Mouse (Mus musculus): ENCODE measurements around the gene Dnajb5.

Gene Dnajb5

DNA sequence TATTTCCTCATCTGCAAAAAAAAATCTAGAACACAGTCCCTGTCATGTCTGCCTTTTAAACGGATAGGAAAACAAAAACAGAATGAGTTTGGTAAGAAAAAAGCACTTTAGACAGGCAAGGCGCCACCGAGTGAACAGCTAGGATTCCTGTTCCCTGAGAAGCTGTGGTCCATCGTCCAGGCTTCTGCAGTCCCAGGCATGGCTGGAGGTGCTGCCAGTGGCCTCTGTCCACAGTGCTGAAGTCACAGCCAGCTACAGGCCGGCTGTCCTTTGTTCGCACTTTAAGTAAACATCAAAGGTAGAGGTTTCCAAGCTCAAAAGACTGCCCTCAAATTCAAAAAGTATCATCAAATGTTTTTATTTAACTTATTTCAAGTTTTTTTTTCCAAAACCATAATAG lies 4.6 kb upstream of the Dnajb5 start:
- DNase-seq: no peak

DNA sequence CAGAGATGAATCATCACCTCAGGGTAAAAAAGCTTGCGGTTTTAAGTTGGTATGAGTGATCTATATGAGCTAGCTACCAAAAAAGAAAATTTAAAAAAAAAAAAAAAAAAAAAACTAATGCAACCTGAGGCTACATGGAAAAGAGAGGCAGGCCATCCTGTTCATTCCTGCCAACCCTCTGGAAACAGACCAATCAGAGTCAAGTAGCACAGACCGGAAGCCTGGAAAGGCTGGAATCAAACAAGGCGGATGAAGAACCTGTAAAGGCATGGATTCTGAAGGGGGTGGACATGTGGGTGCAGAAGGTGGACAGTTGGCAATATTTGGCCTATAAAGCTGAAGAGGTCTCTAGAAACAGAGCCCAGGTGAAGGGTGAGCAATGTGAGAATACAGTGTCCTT lies 4.2 kb upstream of the Dnajb5 start:
- DNase-seq: no peak

DNA sequence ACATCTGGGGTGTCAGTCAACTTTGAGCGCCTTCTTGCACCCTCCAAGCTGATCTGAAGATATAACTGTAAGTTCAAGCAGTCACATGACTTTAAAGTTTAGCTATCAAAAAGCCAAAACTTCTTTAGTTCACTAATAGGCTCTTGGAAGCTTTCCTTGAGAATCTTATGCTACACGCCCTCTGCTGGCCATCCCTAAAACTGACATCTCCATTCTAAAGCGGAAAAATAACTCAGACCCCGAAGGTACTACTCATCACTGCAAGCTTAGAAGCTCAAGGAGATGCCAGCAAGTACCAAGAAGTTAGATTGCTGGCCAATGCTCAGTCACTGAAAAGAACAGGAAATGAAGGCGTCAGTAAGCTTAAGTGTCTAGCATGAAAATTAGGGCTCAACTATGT lies 3.7 kb upstream of the Dnajb5 start:
- DNase-seq: peak; percentile 84 to 85

DNA sequence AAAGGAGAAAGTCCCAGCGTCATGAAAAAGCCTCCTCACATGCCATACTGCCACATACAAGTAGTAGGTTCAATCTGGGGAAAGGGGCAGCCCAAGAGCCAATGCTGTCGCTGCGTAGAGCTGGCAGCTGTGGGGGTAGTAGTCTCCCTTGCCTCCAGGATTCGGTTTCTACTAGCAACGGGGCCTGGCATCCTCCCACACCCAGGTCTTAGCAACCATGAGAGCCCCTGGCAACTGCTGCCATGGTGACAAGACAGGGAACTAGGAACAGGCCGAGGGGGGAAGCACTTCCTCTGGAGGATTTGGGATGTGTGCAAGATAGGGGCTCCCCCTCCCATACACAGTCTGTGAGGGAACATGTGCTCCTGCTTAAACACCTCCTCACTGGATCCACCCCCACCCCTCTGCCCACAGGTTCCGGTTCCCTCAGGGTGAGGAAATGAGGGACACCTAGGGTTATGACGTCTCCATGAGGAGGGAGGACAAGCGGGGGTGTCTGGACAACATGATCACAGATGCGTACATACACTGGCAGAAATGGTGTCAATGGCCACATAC lies 2.8 kb upstream of the Dnajb5 start:
- DNase-seq: peak; percentile 85 to 91

DNA sequence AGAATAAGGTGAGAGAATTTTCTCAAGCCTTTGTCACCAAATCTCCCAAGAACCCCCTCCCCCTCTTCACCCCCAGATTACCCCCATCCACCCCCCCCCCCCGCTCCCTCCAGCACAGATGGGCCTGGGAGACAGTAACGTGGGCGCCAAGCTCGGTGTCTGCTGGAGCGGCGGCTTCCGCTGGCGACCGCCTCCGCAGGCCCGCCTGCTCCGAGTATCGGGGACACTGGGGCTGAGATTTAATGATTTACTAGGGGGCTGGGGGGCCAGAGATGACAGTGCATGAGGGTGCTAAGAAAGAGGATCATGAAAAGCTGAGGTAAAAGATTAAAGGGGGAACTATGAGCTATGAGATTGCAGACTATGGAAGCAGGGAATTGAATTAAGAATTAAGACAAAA lies 1.1 kb upstream of the Dnajb5 start:
- peak; percentile 38 to 39 for DNase-seq

- no peak for DNase-seq
Observed at GRCm38 (mm10) chr4:42949051-42949675, 451 bp upstream of the Dnajb5 start.

- peak; percentile 84 to 92 for DNase-seq
Observed at GRCm38 (mm10) chr4:42950065-42950558, 498 bp downstream of the Dnajb5 start.

- DNase-seq: peak in 1 of 2 experiments; percentile 34
Observed at GRCm38 (mm10) chr4:42951206-42952195, 1.9 kb downstream of the Dnajb5 start.

- peak; percentile 39 to 42 for DNase-seq
Observed at GRCm38 (mm10) chr4:42952563-42952962, 2.9 kb downstream of the Dnajb5 start.

DNA sequence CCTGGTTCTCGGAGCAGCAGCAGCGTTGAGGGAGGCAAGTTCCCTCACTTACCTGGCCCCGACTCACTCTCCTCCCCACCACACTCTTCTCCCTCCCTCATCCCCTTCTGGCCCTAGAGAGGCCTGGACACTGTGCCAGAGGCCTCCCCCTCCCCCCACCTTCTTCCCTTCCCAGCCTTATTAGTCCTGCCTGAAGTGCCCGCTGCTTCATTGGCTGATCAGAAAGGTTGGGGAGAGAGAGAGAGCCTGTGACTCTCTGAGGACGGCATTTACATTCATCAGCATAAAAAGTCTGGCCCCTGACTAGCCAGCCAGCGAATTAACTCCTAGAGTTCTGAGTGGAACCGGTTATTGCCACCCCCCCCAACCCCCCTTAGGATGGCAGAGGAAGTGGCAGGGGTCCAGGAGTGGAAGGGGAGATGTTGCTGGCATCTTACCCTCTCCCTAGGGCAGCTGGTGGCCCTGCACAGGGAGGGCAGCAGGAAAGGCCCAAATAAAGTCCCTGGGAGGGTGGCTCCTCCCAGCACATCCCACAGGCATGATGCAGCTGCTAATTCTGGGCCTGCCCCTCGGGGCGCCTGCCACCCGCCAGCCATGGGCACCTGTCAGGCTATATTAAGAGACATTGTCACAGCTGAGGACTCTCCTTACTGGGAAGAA lies 4.0 kb downstream of the Dnajb5 start:
- DNase-seq: peak; percentile 75 to 87

DNA sequence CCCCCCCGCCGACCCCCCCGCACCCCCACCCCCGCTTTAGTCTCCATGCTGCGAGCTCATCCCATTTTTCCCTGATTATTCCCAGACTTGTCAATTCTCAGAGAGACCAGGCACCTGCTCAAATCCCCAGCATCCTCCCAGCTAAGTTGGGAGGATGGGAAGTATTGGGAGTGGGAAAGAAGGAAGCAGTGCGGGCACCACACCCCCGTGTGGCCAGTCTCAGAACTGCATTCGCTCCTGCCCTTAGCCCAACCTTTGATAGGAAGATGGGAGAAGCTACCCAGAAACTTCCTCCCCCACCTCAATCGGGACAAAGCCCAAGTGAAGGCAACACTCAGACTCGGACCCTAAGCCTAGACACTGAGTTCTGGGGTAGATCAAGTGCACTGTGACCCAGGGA lies 4.7 kb downstream of the Dnajb5 start:
- DNase-seq: peak; percentile 92 to 95

DNA sequence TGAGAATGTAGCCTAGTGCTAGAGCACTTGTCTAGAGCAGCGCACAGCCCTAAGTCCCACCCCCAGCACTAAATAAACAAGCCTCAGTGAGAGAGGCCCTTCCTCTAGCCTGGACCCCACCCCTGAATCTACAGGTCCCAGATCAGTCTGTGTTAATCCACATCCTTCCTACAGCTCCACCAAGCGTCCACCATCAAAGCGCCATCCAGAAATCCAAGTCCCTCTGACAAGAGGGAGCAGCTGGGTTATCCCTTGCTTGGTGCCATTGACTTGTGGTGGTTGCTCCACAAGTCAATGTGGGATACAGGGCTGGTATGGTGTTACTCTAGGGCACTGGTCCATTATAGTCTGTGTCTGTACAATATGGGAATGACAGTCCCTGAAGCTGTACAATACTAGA lies 5.6 kb downstream of the Dnajb5 start:
- no peak for DNase-seq

DNA sequence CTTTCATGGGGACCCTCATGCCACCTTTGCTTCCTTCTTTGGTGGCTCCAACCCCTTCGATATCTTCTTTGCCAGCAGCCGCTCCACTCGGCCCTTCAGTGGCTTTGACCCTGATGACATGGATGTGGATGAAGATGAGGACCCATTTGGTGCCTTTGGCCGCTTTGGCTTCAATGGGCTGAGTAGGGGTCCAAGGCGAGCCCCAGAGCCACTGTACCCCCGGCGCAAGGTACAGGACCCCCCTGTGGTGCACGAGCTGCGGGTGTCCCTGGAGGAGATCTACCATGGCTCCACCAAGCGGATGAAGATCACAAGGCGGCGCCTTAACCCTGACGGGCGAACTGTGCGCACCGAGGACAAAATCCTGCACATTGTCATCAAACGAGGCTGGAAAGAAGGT lies 7.0 kb downstream of the Dnajb5 start:
- no peak for DNase-seq

- no peak for DNase-seq
Observed at GRCm38 (mm10) chr4:42957306-42957705, 7.7 kb downstream of the Dnajb5 start.

- DNase-seq: no peak
Observed at GRCm38 (mm10) chr4:42957979-42958378, 8.4 kb downstream of the Dnajb5 start.

DNA sequence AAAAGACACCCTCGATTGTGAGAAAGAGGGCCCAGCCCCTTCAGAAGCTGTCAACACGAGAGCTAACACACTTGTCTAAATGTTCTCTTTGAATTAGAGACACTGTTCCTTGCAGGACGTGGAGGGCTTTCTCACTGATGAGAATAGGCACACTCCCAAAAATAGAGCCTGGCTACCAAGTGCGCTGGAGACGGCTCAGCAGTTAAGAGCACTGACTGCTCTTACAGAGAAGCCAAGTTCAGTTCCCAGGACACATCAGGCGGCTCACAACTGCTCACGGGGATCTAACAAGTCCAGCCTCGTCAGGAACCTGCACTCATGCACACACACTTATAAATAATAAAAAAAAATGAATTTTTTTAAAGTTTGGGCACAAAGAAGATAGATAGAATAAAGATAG lies 9.3 kb downstream of the Dnajb5 start:
- DNase-seq: no peak

- DNase-seq: peak; percentile 34 to 36
Observed at GRCm38 (mm10) chr4:42959382-42959781, 9.8 kb downstream of the Dnajb5 start.

DNA sequence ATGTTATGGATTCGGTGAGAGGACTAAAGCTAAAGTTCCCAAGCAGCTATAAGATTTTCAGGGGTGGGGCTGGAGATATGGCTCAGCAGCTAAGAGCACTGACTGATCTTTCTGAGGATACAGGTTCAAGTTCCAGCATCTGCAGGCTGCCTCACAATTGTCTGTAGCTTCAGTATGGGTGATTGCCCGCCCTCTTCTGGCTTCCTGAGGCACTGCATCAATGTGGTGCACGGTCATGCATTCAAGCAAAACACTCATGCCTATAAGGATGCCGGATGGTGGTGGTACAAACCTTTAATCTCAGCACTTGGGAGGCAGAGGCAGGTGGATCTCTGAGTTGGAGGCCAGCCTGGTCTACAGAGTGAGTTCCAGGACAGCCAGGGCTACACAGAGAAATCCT lies 12.0 kb downstream of the Dnajb5 start:
- DNase-seq: peak; percentile 77 to 84

GRCm38 (mm10) chr4:42963480-42963879 lies 13.9 kb downstream of the Dnajb5 start:
- DNase-seq: peak in 1 of 2 experiments; percentile 62

DNA sequence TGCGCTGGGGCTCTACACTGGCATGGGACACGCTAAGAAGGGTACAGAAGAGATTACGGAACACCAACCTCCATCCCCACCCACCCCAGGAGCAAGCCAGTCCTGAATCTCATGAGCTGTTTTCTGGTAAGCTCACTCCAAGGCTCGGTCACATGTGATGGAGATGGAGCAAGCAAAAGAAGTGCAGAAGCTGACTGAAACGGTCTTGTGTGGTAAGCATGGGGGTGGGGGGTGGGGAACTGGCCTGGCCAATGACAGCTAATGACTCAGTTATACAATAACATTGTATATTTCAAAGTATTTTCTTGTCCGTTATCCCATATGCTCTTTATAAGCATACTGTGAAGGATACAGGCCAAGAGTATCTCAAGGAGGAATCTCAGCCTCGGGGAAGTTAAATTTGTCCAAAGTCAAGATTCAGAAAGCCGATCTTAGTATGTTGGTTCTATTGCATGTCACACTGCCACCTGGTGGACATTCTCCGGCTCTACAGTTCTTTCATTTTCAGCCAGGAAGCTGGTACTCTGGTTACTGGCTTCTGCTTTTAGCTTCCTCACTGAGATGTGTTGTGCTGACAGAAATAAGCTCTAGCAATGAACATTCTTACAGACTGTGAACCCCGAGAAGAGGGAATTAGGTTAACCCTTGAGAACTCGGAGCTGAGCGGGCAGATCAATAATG lies 15.6 kb downstream of the Dnajb5 start:
- DNase-seq: peak; percentile 71 to 74

DNA sequence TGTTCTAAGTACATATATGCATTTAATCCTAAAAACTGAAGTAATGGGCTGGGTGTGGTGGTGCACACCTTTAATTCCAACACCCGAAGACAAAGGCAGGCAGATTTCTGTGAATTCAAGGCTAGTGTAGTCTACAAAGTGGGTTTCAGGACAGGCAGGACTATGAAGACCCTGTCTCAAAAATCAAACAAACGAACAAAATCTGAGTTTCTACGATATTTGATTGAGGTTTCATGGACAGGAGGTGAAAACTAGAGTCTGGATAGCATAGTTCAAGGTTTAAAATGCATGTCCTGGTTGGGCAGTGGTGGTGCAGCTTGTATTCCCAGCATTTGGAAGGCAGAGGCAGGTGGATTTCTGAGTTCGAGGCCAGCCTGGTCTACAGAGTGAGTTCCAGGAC lies 19.7 kb downstream of the Dnajb5 start, which contains the start of gene 1700022I11Rik:
Gene 1700022I11Rik (plus strand): TSS at position 301 of the 400 bp plus-strand sequence.
- no peak for DNase-seq

DNA sequence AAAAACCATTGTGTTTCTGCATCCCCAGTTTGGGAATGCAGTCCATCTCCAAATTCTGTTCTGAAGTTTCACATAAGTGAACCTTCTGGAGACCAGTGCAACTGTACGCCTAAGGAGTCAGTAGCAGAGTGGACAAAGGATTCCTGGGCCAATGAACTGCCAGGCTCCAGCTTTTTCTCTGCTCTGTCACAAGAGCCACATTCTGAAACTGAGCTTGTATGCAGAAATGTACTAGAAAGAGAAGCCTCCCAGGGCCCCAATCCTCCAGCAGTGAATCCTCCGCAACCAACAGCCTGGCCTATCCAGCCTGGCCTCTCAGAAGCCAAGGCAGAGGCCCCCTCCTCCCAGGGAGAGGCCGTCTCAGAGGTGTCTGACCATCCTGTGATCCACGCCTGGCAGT lies 23.3 kb downstream of the Dnajb5 start:
- no peak for DNase-seq

Data from cerebellum, postnatal 14 days (tissue).